Mouse (Mus musculus): ENCODE results near the gene Cuedc1.

Cuedc1 gene

DNA sequence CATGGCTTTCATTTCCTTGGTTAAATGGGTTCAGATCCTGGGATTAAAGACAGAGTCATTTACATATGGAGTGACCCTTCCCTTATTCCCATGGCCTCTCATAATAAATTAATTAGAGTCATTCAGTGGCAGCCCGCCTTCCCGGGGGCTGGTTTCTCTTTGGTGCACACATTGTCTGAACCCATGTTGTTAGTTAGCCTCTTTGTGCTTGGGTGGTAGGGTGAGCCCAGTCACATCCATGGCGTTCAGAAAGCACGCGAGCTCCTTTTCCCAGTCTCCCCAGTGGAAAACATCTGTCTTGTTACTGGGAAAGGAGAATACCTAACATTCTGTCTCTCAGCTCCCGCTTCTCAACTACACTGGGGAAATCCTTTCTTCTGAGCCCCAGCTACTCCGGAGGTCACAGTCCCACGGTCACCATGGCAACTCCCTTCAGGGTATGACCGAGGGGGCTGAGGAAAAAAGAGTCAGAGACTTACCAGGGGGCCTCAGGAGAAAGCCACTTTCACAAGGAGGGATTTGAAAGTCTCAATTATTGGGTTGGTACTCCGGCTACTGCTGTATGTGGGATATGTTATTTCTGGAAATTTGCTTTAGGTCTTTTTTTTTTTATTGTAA lies 143.0 kb downstream of the Cuedc1 start:
- DNase-seq (ENCODE audit: low read depth): no peak

DNA sequence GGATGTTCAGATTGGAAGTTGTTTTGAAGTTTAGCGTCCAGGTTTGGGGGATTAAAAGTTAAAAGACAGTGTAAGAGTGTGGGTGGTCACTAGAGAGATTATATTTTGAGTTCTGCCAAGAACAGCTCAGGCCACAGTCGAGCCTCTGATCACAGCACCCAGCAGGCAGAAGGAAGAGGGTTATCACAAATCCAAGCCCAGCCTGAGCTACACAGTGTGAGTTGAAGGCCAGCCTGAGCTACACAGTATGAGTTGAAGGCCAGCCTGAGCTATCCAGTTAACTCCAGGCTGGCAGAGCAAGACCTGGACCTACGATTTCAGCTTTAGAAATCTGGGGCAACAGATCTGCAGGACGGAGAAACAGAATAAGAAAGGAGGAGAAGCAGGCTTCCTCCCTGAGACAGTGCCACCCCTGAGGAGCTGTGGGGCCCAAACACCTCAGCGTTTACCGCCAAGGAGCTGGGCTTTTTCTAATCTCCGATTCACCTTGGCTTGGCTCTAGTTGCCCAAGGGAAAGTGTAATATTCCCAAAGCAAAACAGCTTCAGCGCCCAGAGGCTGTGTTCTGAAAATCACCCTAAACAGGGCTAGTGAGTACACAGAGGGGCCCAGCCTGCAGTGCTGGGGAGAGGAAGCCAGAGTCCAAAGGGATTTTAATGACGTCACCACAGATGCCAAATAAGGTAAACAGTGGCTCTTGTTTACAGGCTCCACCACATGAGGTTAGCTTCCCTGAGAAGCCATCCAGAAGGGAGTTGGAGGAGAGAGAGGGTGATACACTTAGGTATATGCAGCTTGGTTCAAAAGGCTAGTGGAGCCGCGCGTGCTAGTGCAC lies 143.8 kb downstream of the Cuedc1 start:
- DNase-seq (ENCODE audit: low read depth): peak; percentile 54
